Mouse (Mus musculus): Measurements from ENCODE around the gene Wdr19. TPM values are rescaled to one million over a fixed set of nuclear protein-coding genes. Genes with fewer than 3 reads are reported as not detected.
A peak's percentile ranks its signal among the peaks of the same experiment; 100 is the strongest.

Gene Wdr19
- polyA plus RNA-seq, 1 experiment from 2014 or later = 13.3 TPM

DNA sequence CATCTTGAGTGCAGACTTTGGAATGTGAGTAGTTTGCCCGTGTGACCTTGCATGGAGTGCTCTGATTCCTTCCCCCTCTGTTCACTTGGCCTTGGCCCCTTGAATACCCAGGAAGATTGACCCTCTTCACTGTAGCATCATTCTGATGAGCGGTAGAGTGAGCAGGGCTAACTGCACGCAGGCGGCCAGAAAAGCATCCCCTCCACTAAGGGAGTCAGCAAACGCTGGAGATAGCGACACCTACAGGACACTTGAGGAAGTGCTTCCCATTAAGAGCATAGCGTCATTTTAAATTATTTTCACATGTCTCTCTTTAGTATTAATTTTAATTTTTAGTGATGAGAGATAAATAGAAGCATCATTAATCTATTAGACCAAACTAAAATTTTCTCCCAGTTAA lies 13.8 kb downstream of the Wdr19 start:
- Histone ChIP-seq H3K27me3 (no peaks in the 10 kb centered on the region), H3K4me2 (no peak overlapping the region), H3K4me3 (no peak overlapping the region), H3K9me3 (no peaks in the 10 kb centered on the region), H3K4me1 (replicated peaks) (no peaks in the 10 kb centered on the region), H3K9ac (no peak overlapping the region), H3K36me3 (0 out of 2 replicates have a peak, but pooled peaks cover 3% of the 10 kb centered on the region), H3K27ac (replicated peaks) (no peak overlapping the region)
- no peak for ATAC-seq (ENCODE audit: low FRiP score, low read depth)
- WGBS = 17% methylated on average over 7 of the region's 7 CpGs

- Histone ChIP-seq H3K27ac (replicated peaks) (no peak overlapping the region), H3K4me3 (no peak overlapping the region)
- 91% methylated on average over 11 of the region's 11 CpGs for WGBS
These were observed 18.1 kb downstream of the Wdr19 start for GRCm38 (mm10) chr5:65217305-65218269.

DNA sequence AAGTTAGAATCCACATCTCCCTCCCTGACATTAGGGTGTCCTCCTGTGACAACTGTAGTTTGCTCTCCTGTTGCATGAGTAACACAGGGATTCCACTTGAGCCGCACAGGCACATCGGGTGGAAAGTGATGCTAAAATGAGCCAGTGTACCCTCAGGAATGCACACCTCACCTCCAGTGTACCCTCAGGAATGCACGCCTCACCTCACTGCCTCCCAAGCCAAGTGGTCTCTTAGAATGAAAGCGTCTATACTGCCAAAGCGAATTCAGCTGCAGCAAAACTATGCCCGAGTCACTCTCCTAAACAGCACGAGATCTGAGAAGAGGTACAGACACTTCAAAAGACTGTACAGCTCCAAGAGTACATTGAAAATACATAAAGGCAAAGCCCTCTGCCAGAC lies 21.5 kb downstream of the Wdr19 start:
- Histone ChIP-seq H3K4me1 (replicated peaks) (no peaks in the 10 kb centered on the region), H3K9ac (no peak overlapping the region), H3K36me3 (peaks cover 29% of the 10 kb centered on the region), H3K4me3 (no peak overlapping the region), H3K27ac (replicated peaks) (no peak overlapping the region), H3K27me3 (no peaks in the 10 kb centered on the region), H3K9me3 (no peaks in the 10 kb centered on the region), H3K4me2 (no peak overlapping the region)
- WGBS = 93% methylated on average over 7 of the region's 7 CpGs
- no peak for ATAC-seq (ENCODE audit: low FRiP score, low read depth)

More at GRCm38 (mm10) chr5:65217305-65218269, 18.1 kb downstream of the Wdr19 start:
- Histone ChIP-seq H3K36me3 (peaks cover 9% of the 10 kb centered on the region), H3K9ac (no peak overlapping the region), H3K9me3 (no peaks in the 10 kb centered on the region), H3K4me1 (replicated peaks) (no peaks in the 10 kb centered on the region), H3K4me2 (no peak overlapping the region), H3K27me3 (no peaks in the 10 kb centered on the region)
- ATAC-seq (ENCODE audit: low FRiP score, low read depth) = no peak

DNA sequence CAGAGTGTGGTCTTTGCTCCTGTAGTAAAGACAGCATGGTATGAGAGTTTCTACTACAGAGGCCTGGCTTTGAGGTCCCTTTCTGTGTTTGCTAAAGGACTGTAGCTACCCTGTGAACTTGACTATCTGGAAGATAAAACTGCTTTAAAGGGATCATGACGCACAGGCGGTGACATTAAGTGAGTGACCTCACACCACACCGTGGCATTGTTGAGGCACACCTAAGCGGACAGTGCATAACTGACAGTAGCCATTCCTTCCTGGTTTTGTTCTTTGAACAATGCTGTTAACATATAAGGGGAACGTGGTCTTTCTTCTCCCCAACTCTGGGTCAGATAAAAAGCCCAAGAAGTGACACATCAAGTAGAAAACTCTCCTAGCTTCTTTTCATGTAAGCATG lies 24.6 kb downstream of the Wdr19 start:
- no peak for ATAC-seq (ENCODE audit: low FRiP score, low read depth)
- H3K9ac ChIP-seq = no peak overlapping the region
- H3K27ac ChIP-seq (replicated peaks) = no peak overlapping the region
- H3K4me2 ChIP-seq = no peak overlapping the region
- H3K9me3 ChIP-seq = no peaks in the 10 kb centered on the region
- no peaks in the 10 kb centered on the region for H3K27me3 ChIP-seq
- peaks cover 41% of the 10 kb centered on the region for H3K36me3 ChIP-seq
- H3K4me3 ChIP-seq = no peak overlapping the region
- 95% methylated on average over 5 of the region's 5 CpGs for WGBS
- H3K4me1 ChIP-seq (replicated peaks) = no peaks in the 10 kb centered on the region

DNA sequence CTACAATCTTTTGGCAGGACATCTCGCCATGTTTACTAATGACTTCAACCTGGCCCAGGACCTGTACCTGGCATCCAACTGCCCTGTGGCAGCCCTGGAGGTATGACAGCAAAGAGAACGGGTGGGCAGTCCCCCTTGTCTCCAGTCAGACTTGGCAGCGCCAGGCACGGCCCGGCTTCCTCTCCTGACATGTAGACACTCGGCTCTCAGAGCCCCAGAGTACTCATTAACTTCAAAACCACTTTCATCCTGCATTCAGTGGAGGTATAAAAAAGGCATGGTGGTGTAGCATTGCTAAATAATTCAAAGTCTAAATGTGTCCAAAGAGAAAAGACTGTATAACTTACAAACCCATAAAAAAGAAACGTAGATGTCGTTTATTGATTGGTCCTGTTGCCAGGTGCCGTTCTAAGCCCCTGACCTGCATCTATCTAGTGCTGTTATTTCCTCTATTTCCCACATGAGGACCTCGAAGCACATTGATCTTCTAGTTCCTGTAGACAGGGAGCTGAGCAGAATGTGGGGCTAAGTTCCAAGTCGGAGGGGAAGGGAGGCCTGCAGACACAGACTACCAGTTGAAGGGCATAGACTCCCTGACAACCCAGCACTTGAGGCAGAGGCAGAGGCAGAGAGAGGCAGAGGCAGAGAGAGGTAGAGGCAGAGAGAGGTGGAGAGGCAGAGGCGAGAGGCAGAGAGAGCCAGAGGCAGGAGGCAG lies 31.9 kb downstream of the Wdr19 start:
- Histone ChIP-seq H3K4me2 (no peak overlapping the region), H3K4me1 (replicated peaks) (no peaks in the 10 kb centered on the region), H3K27me3 (no peaks in the 10 kb centered on the region), H3K27ac (replicated peaks) (no peak overlapping the region), H3K9ac (no peak overlapping the region), H3K9me3 (no peaks in the 10 kb centered on the region), H3K36me3 (peaks cover 32% of the 10 kb centered on the region), H3K4me3 (no peak overlapping the region)
- ATAC-seq (ENCODE audit: low FRiP score, low read depth) = no peak
- 80% methylated on average over 12 of the region's 12 CpGs for WGBS

DNA sequence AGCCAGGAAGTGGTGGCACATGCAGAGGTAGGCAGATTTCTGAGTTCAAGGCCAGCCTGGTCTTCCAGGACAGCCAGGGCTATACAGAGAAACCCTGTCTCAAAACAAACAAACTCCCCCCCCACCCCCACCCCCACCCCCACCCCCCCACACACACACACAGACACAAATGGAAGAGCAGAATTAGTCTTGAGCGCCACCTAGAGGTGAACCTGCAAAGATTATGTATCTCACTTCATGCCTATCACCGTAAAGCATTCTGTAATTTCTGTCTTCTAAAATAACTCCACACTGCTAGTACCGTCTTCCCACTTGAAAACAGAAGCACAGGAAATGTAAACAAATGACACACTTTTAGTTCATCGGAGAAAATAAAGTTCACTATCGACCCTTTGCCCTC lies 43.2 kb downstream of the Wdr19 start:
- H3K9me3 ChIP-seq = no peaks in the 10 kb centered on the region
- no peaks in the 10 kb centered on the region for H3K27me3 ChIP-seq
- no peaks in the 10 kb centered on the region for H3K4me1 ChIP-seq (replicated peaks)
- 49% methylated on average over 5 of the region's 5 CpGs for WGBS
- H3K4me2 ChIP-seq = no peak overlapping the region
- H3K27ac ChIP-seq (replicated peaks) = no peak overlapping the region
- no peak for ATAC-seq (ENCODE audit: low FRiP score, low read depth)
- H3K9ac ChIP-seq = no peak overlapping the region
- no peak overlapping the region for H3K4me3 ChIP-seq
- no peaks in the 10 kb centered on the region; the same call in none of the 2 replicates for H3K36me3 ChIP-seq

- no peak for ATAC-seq (ENCODE audit: low FRiP score, low read depth)
- H3K4me2 ChIP-seq = no peak overlapping the region
- H3K27ac ChIP-seq (replicated peaks) = no peak overlapping the region
- H3K4me1 ChIP-seq (replicated peaks) = no peaks in the 10 kb centered on the region
- peaks cover 11% of the 10 kb centered on the region for H3K36me3 ChIP-seq
- 89% methylated on average over 3 of the region's 3 CpGs for WGBS
- H3K27me3 ChIP-seq = no peaks in the 10 kb centered on the region
- no peaks in the 10 kb centered on the region for H3K9me3 ChIP-seq
- H3K9ac ChIP-seq = no peak overlapping the region
- no peak overlapping the region for H3K4me3 ChIP-seq
These were observed 47.8 kb downstream of the Wdr19 start for GRCm38 (mm10) chr5:65247296-65247695.

GRCm38 (mm10) chr5:65250185-65250855 lies 50.8 kb downstream of the Wdr19 start:
- peak; percentile 42; the same call in 1 of the 2 replicates for ATAC-seq (ENCODE audit: low FRiP score, low read depth)
- no peak overlapping the region for H3K4me3 ChIP-seq
- H3K4me1 ChIP-seq (replicated peaks) = no peaks in the 10 kb centered on the region
- H3K9ac ChIP-seq = no peak overlapping the region
- no peaks in the 10 kb centered on the region for H3K9me3 ChIP-seq
- H3K27ac ChIP-seq (replicated peaks) = no peak overlapping the region
- H3K4me2 ChIP-seq = no peak overlapping the region
- H3K36me3 ChIP-seq = peaks cover 15% of the 10 kb centered on the region
- no peaks in the 10 kb centered on the region for H3K27me3 ChIP-seq
- 61% methylated on average over 7 of the region's 7 CpGs for WGBS

DNA sequence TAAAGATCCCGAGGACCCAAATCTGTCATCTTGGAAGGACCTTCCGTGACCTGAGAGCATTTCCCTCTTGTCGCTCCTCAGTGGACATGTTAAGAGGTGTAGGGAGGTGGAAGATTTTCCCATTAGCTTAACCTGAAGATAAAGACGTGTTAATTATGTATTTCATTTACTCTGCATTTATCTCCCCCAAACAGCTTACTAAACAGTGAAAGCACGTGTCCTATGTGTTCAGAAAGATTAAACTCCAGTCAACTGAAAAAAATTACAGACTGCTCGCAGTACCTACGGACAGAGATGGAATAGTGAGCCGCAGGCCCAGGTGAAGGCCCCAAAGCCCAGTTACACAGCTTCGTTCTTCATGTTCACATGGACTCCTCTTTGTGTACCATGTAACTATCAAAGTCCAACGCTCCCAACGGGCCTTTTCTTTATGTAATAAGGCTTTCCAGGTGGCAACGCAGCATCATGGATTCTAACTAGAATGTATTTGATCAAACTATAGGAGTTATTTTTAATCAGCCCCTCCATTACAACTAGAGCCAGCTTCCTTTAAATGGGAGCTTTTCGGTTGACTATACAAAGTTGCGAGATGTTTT lies 58.5 kb downstream of the Wdr19 start:
- ATAC-seq (ENCODE audit: low FRiP score, low read depth) = no peak
- Histone ChIP-seq H3K4me3 (no peak overlapping the region), H3K9ac (no peak overlapping the region), H3K27me3 (no peaks in the 10 kb centered on the region), H3K27ac (replicated peaks) (no peak overlapping the region), H3K9me3 (no peaks in the 10 kb centered on the region), H3K36me3 (peaks cover 23% of the 10 kb centered on the region), H3K4me1 (replicated peaks) (no peaks in the 10 kb centered on the region), H3K4me2 (no peak overlapping the region)
- WGBS = 88% methylated on average over 14 of the region's 14 CpGs

DNA sequence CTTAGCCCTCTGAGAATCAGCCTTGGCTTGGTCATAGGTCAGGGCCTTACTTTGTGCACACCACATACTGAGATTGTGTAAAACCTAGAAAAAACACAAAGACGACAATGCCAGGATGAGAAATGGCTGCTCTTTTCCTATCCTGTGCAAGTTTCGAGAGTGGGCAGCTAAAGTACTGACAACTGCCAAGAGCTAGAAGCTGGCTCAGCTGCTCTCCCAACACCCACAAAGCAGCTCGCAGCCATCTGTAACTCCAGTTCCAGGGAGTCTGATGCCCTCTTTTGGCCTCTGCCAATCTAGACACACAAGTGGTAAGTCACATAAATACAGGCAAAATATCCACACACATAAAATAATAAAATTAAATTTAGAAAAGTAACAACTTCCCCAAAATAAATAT lies 74.5 kb downstream of the Wdr19 start:
- ATAC-seq (ENCODE audit: low FRiP score, low read depth) = no peak
- Histone ChIP-seq H3K27ac (replicated peaks) (no peak overlapping the region), H3K4me3 (no peak overlapping the region), H3K4me1 (replicated peaks) (0 out of 2 replicates have a peak, but pooled peaks cover 2% of the 10 kb centered on the region), H3K4me2 (no peak overlapping the region), H3K27me3 (no peaks in the 10 kb centered on the region), H3K36me3 (peaks cover 14% of the 10 kb centered on the region; the same call in 1 of the 2 replicates), H3K9ac (no peak overlapping the region), H3K9me3 (no peaks in the 10 kb centered on the region)
- WGBS = 85% methylated on average over 3 of the region's 3 CpGs

GRCm38 (mm10) chr5:65279133-65279651 lies 79.7 kb downstream of the Wdr19 start:
- peak; percentile 85 for ATAC-seq (ENCODE audit: low FRiP score, low read depth)
- Histone ChIP-seq H3K4me1 (replicated peaks) (0 out of 2 replicates have a peak, but pooled peaks cover 5% of the 10 kb centered on the region), H3K4me3 (no peak overlapping the region), H3K9ac (no peak overlapping the region), H3K9me3 (no peaks in the 10 kb centered on the region), H3K27me3 (no peaks in the 10 kb centered on the region), H3K27ac (replicated peaks) (peak overlapping the region; percentile 38; the same call in 1 of the 2 replicates), H3K36me3 (peaks cover 5% of the 10 kb centered on the region; the same call in 1 of the 2 replicates), H3K4me2 (no peak overlapping the region)
- WGBS = 73% methylated on average over 6 of the region's 6 CpGs

All from hindbrain, embryonic 15.5 days (tissue).